Mouse (Mus musculus) cerebellum, adult 2 months (tissue): ENCODE results near the gene Nus1. TPM values are rescaled to one million over a fixed set of nuclear protein-coding genes. Genes with fewer than 3 reads are reported as not detected.

Experiments used
- DNase-seq, 2 experiments: peaks; one replicate each; pipeline ENCODE4 v3.0.0; 2021
- H3K27ac ChIP-seq: fragments of 200-500 bp; 2 replicates; pipeline ENCODE4 v1.5.1; 2012; ENCODE audit warnings: low read length, control low read depth, inconsistent platforms; ENCODE audit not compliant: insufficient read depth
- H3K27me3 ChIP-seq: fragments of 200-500 bp; 2 replicates; pipeline ENCODE4 v1.6.1; 2012; ENCODE audit warnings: inconsistent platforms, mild to moderate bottlenecking, low read length, moderate library complexity; ENCODE audit not compliant: control insufficient read depth, insufficient read depth
- H3K4me1 ChIP-seq: fragments of 200-500 bp; 2 replicates; pipeline ENCODE4 v1.6.1; 2011; ENCODE audit warnings: low read length; ENCODE audit not compliant: control insufficient read depth, insufficient read depth
- H3K4me3 ChIP-seq: fragments of 200-500 bp; replicated peaks from 2 replicates; pipeline ENCODE3; 2011; ENCODE audit warnings: mild to moderate bottlenecking, low read depth, low read length, control low read depth; ENCODE audit not compliant: insufficient read depth
- CTCF ChIP-seq: fragments of 200-500 bp; IDR thresholded peaks from 2 replicates; pipeline ENCODE4 v1.5.1; 2011; ENCODE audit warnings: low read depth, mild to moderate bottlenecking, control low read depth, low read length, moderate library complexity, borderline replicate concordance; ENCODE audit not compliant: insufficient read depth
- POLR2A ChIP-seq: fragments of 200-500 bp; IDR thresholded peaks from 2 replicates; pipeline ENCODE4 v1.6.1; 2011; ENCODE audit warnings: low read length, control low read depth, borderline replicate concordance; ENCODE audit not compliant: insufficient read depth
- WGBS: fragments of 180-500 bp; shearing (Covaris S2); methylation state at CpG from one replicate; pipeline ENCODE4 v1.1.7; 2018; 5-methylcytosine and 5-hydroxymethylcytosine counted together
- polyA plus RNA-seq: library from polyadenylated mRNA; depleted of rRNA; stranded (reverse); fragments of >200 nt; gene quantifications from 2 replicates; pipeline ENCODE4 v1.2.3, GENCODE M21; 2012

The Nus1 gene
- polyA plus RNA-seq, 1 experiment = 28.5 TPM

GRCm38 (mm10) chr10:52391208-52391607 lies 26.1 kb upstream of the Nus1 start:
- 90% methylated on average over 2 of the region's 2 CpGs for WGBS
- H3K27me3 ChIP-seq = no peaks in the 10 kb centered on the region
- no peak overlapping the region for H3K4me3 ChIP-seq
- no peak overlapping the region for H3K27ac ChIP-seq
- TF ChIP-seq CTCF = no peak
- no peak for TF ChIP-seq POLR2A
- no peak for DNase-seq
- H3K4me1 ChIP-seq = no peaks in the 10 kb centered on the region

- H3K4me1 ChIP-seq = no peaks in the 10 kb centered on the region
- H3K4me3 ChIP-seq = no peak overlapping the region
- DNase-seq = no peak
- H3K27me3 ChIP-seq = no peaks in the 10 kb centered on the region
- WGBS = 89% methylated on average over 3 of the region's 3 CpGs
- no peak overlapping the region for H3K27ac ChIP-seq
- TF ChIP-seq POLR2A = no peak
- no peak for TF ChIP-seq CTCF
Measured at GRCm38 (mm10) chr10:52396647-52397046, 20.7 kb upstream of the Nus1 start.

- TF ChIP-seq CTCF (no peak), POLR2A (no peak)
- H3K4me1 ChIP-seq = no peaks in the 10 kb centered on the region
- H3K27me3 ChIP-seq = no peaks in the 10 kb centered on the region
- 79% methylated on average over 2 of the region's 2 CpGs for WGBS
- no peak overlapping the region for H3K27ac ChIP-seq
- H3K4me3 ChIP-seq = no peak overlapping the region
- DNase-seq = no peak
Measured at GRCm38 (mm10) chr10:52398715-52399114, 18.6 kb upstream of the Nus1 start.

- Histone ChIP-seq H3K27ac (no peak overlapping the region), H3K4me1 (no peaks in the 10 kb centered on the region), H3K27me3 (no peaks in the 10 kb centered on the region), H3K4me3 (no peak overlapping the region)
- WGBS = 57% methylated on average over 3 of the region's 3 CpGs
- no peak for DNase-seq
- TF ChIP-seq POLR2A (no peak), CTCF (no peak)
Measured at GRCm38 (mm10) chr10:52399722-52400121, 17.6 kb upstream of the Nus1 start.

- no peaks in the 10 kb centered on the region for H3K4me1 ChIP-seq
- H3K4me3 ChIP-seq = no peak overlapping the region
- WGBS = 94% methylated on average over 13 of the region's 13 CpGs
- TF ChIP-seq POLR2A (no peak), CTCF (no peak)
- no peak overlapping the region for H3K27ac ChIP-seq
- no peaks in the 10 kb centered on the region for H3K27me3 ChIP-seq
- DNase-seq = no peak
Measured at GRCm38 (mm10) chr10:52405160-52405559, 12.2 kb upstream of the Nus1 start.

GRCm38 (mm10) chr10:52407526-52407925 lies 9.8 kb upstream of the Nus1 start:
- no peak overlapping the region for H3K27ac ChIP-seq
- DNase-seq = no peak
- no peaks in the 10 kb centered on the region for H3K27me3 ChIP-seq
- no peaks in the 10 kb centered on the region for H3K4me1 ChIP-seq
- 96% methylated on average over 2 of the region's 2 CpGs for WGBS
- TF ChIP-seq CTCF (no peak), POLR2A (no peak)
- no peak overlapping the region for H3K4me3 ChIP-seq

GRCm38 (mm10) chr10:52415020-52415419 lies 2.3 kb upstream of the Nus1 start:
- no peak for TF ChIP-seq CTCF
- TF ChIP-seq POLR2A = no peak
- Histone ChIP-seq H3K4me1 (no peaks in the 10 kb centered on the region; the same call in 1 of the 2 replicates), H3K27ac (no peak overlapping the region), H3K4me3 (no peak overlapping the region), H3K27me3 (no peaks in the 10 kb centered on the region)
- DNase-seq = no peak
- WGBS = 89% methylated on average over 2 of the region's 2 CpGs

- TF ChIP-seq POLR2A (no peak), CTCF (no peak)
- H3K27me3 ChIP-seq = no peaks in the 10 kb centered on the region
- H3K27ac ChIP-seq = no peak overlapping the region
- peak in 1 of 2 experiments; percentile 11 for DNase-seq
- H3K4me3 ChIP-seq = no peak overlapping the region
- peaks cover 2% of the 10 kb centered on the region; the same call in 1 of the 2 replicates for H3K4me1 ChIP-seq
- 14% methylated on average over 2 of the region's 2 CpGs for WGBS
Measured at GRCm38 (mm10) chr10:52416458-52416857, 889 bp upstream of the Nus1 start.
